Mouse (Mus musculus): Measurements from ENCODE around the gene Catip.

DNA sequence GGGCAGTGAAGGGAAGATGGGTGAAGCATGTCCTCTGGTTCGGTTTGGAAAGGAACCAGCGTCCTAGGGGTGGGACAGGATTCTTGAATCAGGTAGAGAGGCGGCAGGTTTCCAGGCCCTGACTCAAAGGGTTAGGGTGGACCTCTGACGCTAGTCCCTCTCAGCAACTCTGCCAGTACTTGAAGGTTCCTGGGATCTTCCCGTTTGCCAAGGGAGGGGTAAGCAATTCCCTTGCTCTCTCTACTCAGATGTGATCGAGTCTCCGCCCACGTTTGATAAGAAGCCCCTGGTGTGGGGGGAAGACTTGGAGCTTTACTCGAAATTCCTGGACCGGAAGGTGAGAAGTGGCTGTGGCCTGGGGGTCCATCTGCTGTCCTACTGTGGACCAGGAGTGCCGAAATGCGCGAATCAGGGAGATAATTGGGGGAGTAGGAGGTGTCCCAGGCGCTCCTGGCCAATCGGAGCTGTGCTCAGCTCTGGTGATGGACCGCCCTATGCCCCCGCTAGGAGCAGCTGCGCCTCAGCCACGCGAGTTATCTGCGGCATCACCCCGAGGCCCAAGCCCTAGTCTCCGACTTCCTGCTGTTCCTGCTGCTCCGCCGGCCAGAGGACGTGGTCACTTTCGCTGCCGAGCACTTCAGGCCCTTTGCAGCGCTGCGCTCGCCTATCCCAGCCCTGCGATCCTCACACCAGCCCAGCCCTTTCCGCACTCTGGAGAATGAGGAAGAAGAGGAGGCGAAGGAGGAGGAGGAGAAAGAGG, 6.2 kb downstream of the Catip start:
- TF ChIP-seq CTCF (IDR thresholded peaks at IDR 0.05; ENCODE audit: borderline replicate concordance, extremely low read depth, insufficient read depth, insufficient read length) = no peak
- TF ChIP-seq POLR2A (IDR thresholded peaks at IDR 0.05; ENCODE audit: borderline replicate concordance, extremely low read depth, insufficient read depth, insufficient read length, poor library complexity, severe bottlenecking) = no peak

Data from brain, embryonic 14.5 days (tissue).